Mouse (Mus musculus) c-Kit-positive CD71-positive TER-119-negative erythroid progenitor cells, embryonic 14.5 days (primary cell): Measurements from ENCODE around the gene Mcm5.

Experiments used
- DNase-seq: peaks from one replicate; pipeline ENCODE4 v3.0.0-alpha.2; 2013; ENCODE audit warnings: low read depth

Mcm5 gene

DNA sequence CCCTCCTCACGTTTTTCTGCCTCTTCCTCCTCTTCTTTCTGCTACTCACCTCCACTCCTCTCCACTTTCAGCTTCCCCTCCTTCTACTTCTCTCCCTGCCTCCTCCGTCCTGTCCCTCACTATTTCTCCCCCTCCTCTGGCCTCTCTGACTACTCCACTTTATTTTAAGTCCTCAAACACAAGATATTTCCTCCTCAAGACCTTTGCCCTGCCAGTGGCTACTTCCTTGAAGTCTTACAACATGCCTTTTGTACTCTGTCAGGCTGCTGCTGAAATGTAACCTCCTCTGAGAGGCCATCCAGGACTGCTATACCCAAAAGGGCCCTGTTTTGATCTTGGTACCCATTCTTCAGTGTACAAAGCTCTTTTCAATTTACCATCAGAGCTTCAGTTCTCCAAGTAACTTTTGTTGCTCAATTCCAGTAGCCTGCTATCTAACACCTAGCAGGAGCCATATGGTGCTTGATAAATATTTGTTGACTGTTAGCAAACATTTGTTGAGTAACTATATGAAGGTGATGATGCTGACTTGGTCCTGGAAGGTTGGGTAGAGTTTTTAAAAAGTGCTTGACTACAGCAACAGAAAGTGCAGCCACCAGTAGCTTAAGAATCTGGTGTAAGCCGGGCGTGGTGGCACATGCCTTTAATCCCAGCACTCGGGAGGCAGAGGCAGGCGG is 62.8 kb downstream of the Mcm5 start:
- no peak for DNase-seq
